Mouse (Mus musculus) G1E (cell line): ENCODE measurements around the gene Slc6a3.

Experiments
- CTCF ChIP-seq: IDR thresholded peaks from 2 replicates; pipeline ENCODE4 v1.5.1; 2012; ENCODE audit warnings: low read depth, low read length, inconsistent platforms, mixed read lengths
- POLR2AphosphoS5 ChIP-seq: IDR thresholded peaks from 2 replicates; pipeline ENCODE4 v1.6.1; 2012; ENCODE audit warnings: low read depth, low read length, inconsistent platforms; ENCODE audit not compliant: insufficient replicate concordance
- TAL1 ChIP-seq: conservative IDR thresholded peaks from 2 replicates; pipeline ENCODE4 v1.6.1; 2012; ENCODE audit warnings: low read depth, low read length, inconsistent platforms, mixed read lengths

GRCm38 (mm10) chr13:73496137-73496536, 40.4 kb upstream of the Slc6a3 start:
- TF ChIP-seq POLR2AphosphoS5, result no peak
- no peak for TF ChIP-seq CTCF
- TF ChIP-seq TAL1, result no peak
